Comparison of ENCODE assay signal across 9 mouse cellular contexts in genomic region chr3:151891760-151892253, GRCm38 (mm10). TPM values are rescaled to one million over a fixed set of nuclear protein-coding genes. Genes with fewer than 3 reads are reported as not detected.
DNase-seq lines count a peak whose midpoint lies in the region; ATAC-seq and TF ChIP-seq lines count a peak whose summit lies in the region.
"Had no signal": no experiment of that assay in that cellular context is flagged by ENCODE, and none has a peak within 500 bp of the region (broad histone marks: within the 10 kb centered on the region; RNA-seq: fewer than 3 reads in every experiment).

No protein-coding gene starts in this region.

- DNase-seq in intestine, embryonic 14.5 days (ENCODE audit: low spot score) = peak; percentile 72
- DNase-seq in forebrain, embryonic 14.5 days (ENCODE audit: low spot score) = peak; percentile 67
- DNase-seq in heart, postnatal 0 days (ENCODE audit: low spot score) = peak; percentile 44
- peak; percentile 70 to 78 for DNase-seq in kidney, postnatal 36 days
- peak; percentile 58 for DNase-seq in ovary, postnatal 36 days (ENCODE audit: low spot score)
- no peak for DNase-seq in thymus, postnatal 25 days

- TF ChIP-seq EP300 in heart, postnatal 0 days (IDR thresholded peaks at IDR 0.05; ENCODE audit: low read depth) = no peak

- no peak overlapping the region for H3K9ac ChIP-seq in intestine, embryonic 14.5 days (ENCODE audit: low read length)
- no peak overlapping the region for H3K9ac ChIP-seq in intestine, postnatal 0 days (ENCODE audit: low read depth, low read length)
- no peak overlapping the region for H3K9ac ChIP-seq in forebrain, embryonic 14.5 days (ENCODE audit: low read length)
- no peak overlapping the region for H3K9ac ChIP-seq in heart, postnatal 0 days (replicated peaks; ENCODE audit: low read depth, low read length)
- H3K9ac ChIP-seq in lung, embryonic 15.5 days = no peak overlapping the region

- ATAC-seq in intestine, embryonic 14.5 days (replicated peaks; ENCODE audit: low FRiP score, low TSS enrichment, low read depth) = peak; percentile 82
- ATAC-seq in intestine, postnatal 0 days = no peak
- peak; percentile 52; the same call in 1 of the 2 replicates for ATAC-seq in forebrain, embryonic 14.5 days
- peak; percentile 69 for ATAC-seq in heart, postnatal 0 days (ENCODE audit: insufficient read depth, low read depth)
- ATAC-seq in lung, embryonic 15.5 days (ENCODE audit: borderline replicate concordance, extremely low read depth, low FRiP score, low TSS enrichment) = peak; percentile 74; the same call in 1 of the 2 replicates

- peak overlapping the region; percentile 25 for H3K4me2 ChIP-seq in intestine, embryonic 14.5 days (ENCODE audit: low read length)
- no peak overlapping the region for H3K4me2 ChIP-seq in intestine, postnatal 0 days (replicated peaks; ENCODE audit: low read depth)
- H3K4me2 ChIP-seq in forebrain, embryonic 14.5 days (ENCODE audit: low read length) = no peak overlapping the region
- no peak overlapping the region for H3K4me2 ChIP-seq in heart, postnatal 0 days (ENCODE audit: low read depth, low read length)
- no peak overlapping the region for H3K4me2 ChIP-seq in lung, embryonic 15.5 days

- H3K36me3 ChIP-seq in intestine, embryonic 14.5 days (ENCODE audit: control insufficient read depth, insufficient read depth, low read length) = no peaks in the 10 kb centered on the region
- H3K36me3 ChIP-seq in intestine, postnatal 0 days (ENCODE audit: control insufficient read depth, insufficient read depth) = no peaks in the 10 kb centered on the region
- H3K36me3 ChIP-seq in forebrain, embryonic 14.5 days (ENCODE audit: control insufficient read depth, insufficient read depth, low read length) = no peaks in the 10 kb centered on the region
- H3K36me3 ChIP-seq in heart, postnatal 0 days (replicated peaks; ENCODE audit: control insufficient read depth, insufficient read depth, low read length) = no peaks in the 10 kb centered on the region
- H3K36me3 ChIP-seq in lung, embryonic 15.5 days = no peaks in the 10 kb centered on the region

- H3K9me3 ChIP-seq in intestine, embryonic 14.5 days (ENCODE audit: control insufficient read depth, low read length) = no peaks in the 10 kb centered on the region
- no peaks in the 10 kb centered on the region for H3K9me3 ChIP-seq in intestine, postnatal 0 days (ENCODE audit: control insufficient read depth)
- no peaks in the 10 kb centered on the region for H3K9me3 ChIP-seq in forebrain, embryonic 14.5 days (replicated peaks; ENCODE audit: control insufficient read depth, low read length)
- H3K9me3 ChIP-seq in heart, postnatal 0 days (replicated peaks; ENCODE audit: control insufficient read depth, low read length) = no peaks in the 10 kb centered on the region
- no peaks in the 10 kb centered on the region for H3K9me3 ChIP-seq in lung, embryonic 15.5 days

- no peak for TF ChIP-seq CTCF in intestine, postnatal 0 days (IDR thresholded peaks at IDR 0.05; ENCODE audit: low read depth)
- TF ChIP-seq CTCF in heart, postnatal 0 days (IDR thresholded peaks at IDR 0.05; ENCODE audit: low read depth) = no peak

- peaks cover 22% of the 10 kb centered on the region for H3K4me1 ChIP-seq in intestine, embryonic 14.5 days (replicated peaks; ENCODE audit: control insufficient read depth, insufficient read depth, low read length)
- H3K4me1 ChIP-seq in intestine, postnatal 0 days (replicated peaks; ENCODE audit: control insufficient read depth, insufficient read depth, low read length) = no peaks in the 10 kb centered on the region
- H3K4me1 ChIP-seq in forebrain, embryonic 14.5 days (ENCODE audit: control insufficient read depth, insufficient read depth, low read length) = 0 out of 2 replicates have a peak, but pooled peaks cover 4% of the 10 kb centered on the region
- peaks cover 18% of the 10 kb centered on the region for H3K4me1 ChIP-seq in heart, postnatal 0 days (ENCODE audit: control insufficient read depth, insufficient read depth)
- H3K4me1 ChIP-seq in lung, embryonic 15.5 days = peaks cover 31% of the 10 kb centered on the region

- peak overlapping the region; percentile 73 for H3K27ac ChIP-seq in intestine, embryonic 14.5 days (ENCODE audit: low read depth)
- H3K27ac ChIP-seq in intestine, postnatal 0 days (ENCODE audit: low read depth, low read length) = no peak overlapping the region
- H3K27ac ChIP-seq in forebrain, embryonic 14.5 days (ENCODE audit: low read depth, low read length) = no peak overlapping the region
- peak overlapping the region; percentile 39; the same call in 1 of the 2 replicates for H3K27ac ChIP-seq in heart, postnatal 0 days (ENCODE audit: low read depth)
- H3K27ac ChIP-seq in lung, embryonic 15.5 days = peak overlapping the region; percentile 53

- 1% methylated on average over 6 of the region's 6 CpGs for WGBS in intestine, embryonic 14.5 days
- 4% methylated on average over 6 of the region's 6 CpGs for WGBS in intestine, postnatal 0 days
- WGBS in forebrain, embryonic 14.5 days = 24% methylated on average over 6 of the region's 6 CpGs
- WGBS in heart, postnatal 0 days = 8% methylated on average over 6 of the region's 6 CpGs
- WGBS in lung, embryonic 15.5 days = 11% methylated on average over 6 of the region's 6 CpGs

- no peaks in the 10 kb centered on the region for H3K27me3 ChIP-seq in intestine, embryonic 14.5 days (replicated peaks; ENCODE audit: control insufficient read depth, insufficient read depth, low read length)
- H3K27me3 ChIP-seq in intestine, postnatal 0 days (replicated peaks; ENCODE audit: control insufficient read depth, insufficient read depth, low read length) = no peaks in the 10 kb centered on the region
- no peaks in the 10 kb centered on the region for H3K27me3 ChIP-seq in forebrain, embryonic 14.5 days (replicated peaks; ENCODE audit: control insufficient read depth, insufficient read depth, low read length)
- no peaks in the 10 kb centered on the region for H3K27me3 ChIP-seq in heart, postnatal 0 days (ENCODE audit: control insufficient read depth, insufficient read depth, low read length)
- no peaks in the 10 kb centered on the region for H3K27me3 ChIP-seq in lung, embryonic 15.5 days

- H3K4me3 ChIP-seq in intestine, embryonic 14.5 days (ENCODE audit: low read depth, low read length) = no peak overlapping the region
- no peak overlapping the region for H3K4me3 ChIP-seq in intestine, postnatal 0 days (ENCODE audit: low read depth, low read length)
- H3K4me3 ChIP-seq in forebrain, embryonic 14.5 days (ENCODE audit: low read depth, low read length) = no peak overlapping the region
- no peak overlapping the region for H3K4me3 ChIP-seq in heart, postnatal 0 days (ENCODE audit: low read depth, low read length)
- H3K4me3 ChIP-seq in lung, embryonic 15.5 days = no peak overlapping the region

RNA-seq across cellular contexts. Expression of gene Ptgfr, which starts 54.4 kb away (rescaled TPM):
- 0.42 and 0.89 TPM in 2 replicates for polyA plus RNA-seq in intestine, embryonic 14.5 days (2014; fragmentation: Nextera tagmentation; extraction: Ambion mirVana)
- 0.22 and 0.29 TPM in 2 replicates for polyA plus RNA-seq in intestine, postnatal 0 days (2015; fragmentation: Nextera tagmentation; extraction: Ambion mirVana)
- polyA plus RNA-seq in forebrain, embryonic 14.5 days (2014; fragmentation: Nextera tagmentation; extraction: Ambion mirVana) = 0.51 and 0.87 TPM in 2 replicates
- total RNA-seq in heart, postnatal 0 days (2014; rRNA removed; ENCODE audit: low replicate concordance) = 1.5 and 3.4 TPM in 2 replicates
- polyA plus RNA-seq in heart, postnatal 0 days (2015; fragmentation: Nextera tagmentation; extraction: Ambion mirVana) = 0.49 and 0.57 TPM in 2 replicates
- polyA plus RNA-seq in lung, embryonic 15.5 days (2015; fragmentation: Nextera tagmentation; extraction: Ambion mirVana) = 0.31 and 0.59 TPM in 2 replicates
- total RNA-seq: neutrophil, adult 5-6 weeks had no signal

Comparison
In these comparisons a context has a peak if more than half of its experiments do, and no peak if none do; other contexts are left out.
1. H3K27ac ChIP-seq: peak in intestine, embryonic 14.5 days (single experiment), heart, postnatal 0 days (single experiment) and lung, embryonic 15.5 days (single experiment); none in intestine, postnatal 0 days (single experiment) and forebrain, embryonic 14.5 days (single experiment).